Mouse (Mus musculus): ENCODE measurements at regions not wholly inside any gene's neighbourhood (a gene's known extent, or its start where the extent isn't known, plus 50 kb on each side); places are given as distances from the start of the nearest gene placed in this dataset.

DNA sequence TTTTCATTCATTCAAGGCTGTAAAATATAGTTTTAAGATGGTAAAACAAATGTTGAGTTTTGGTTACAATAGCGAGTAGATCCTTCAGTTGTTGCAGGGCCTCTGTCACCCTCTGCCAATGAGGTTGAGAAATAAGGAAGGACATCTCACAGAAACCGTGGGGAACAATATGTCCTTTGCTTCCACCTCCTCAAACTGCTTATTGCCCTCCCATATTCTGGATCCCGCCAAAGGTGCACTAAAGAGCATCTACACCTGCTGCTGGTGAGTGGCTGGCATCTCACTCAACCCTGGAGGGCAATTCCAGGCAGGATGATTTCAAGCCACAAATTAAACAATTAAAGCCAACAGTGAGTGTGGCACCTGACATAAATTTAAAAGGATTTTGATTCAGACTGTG lies 53.4 kb downstream of the Prr30 start:
- TF ChIP-seq CTCF (conservative IDR thresholded peaks at IDR 0.05 in 1 of 2, IDR thresholded peaks at IDR 0.05 in 1 of 2; ENCODE audit: low read depth in 2 of 2, low read length in 2 of 2) (no peak), ETS1 (conservative IDR thresholded peaks at IDR 0.05; ENCODE audit: low read depth, low read length) (no peak), POLR2A (IDR thresholded peaks at IDR 0.05; ENCODE audit: low read depth, low read length) (no peak), MAFK (IDR thresholded peaks at IDR 0.05; ENCODE audit: insufficient replicate concordance, low read length) (no peak)

All from CH12.LX (cell line).